Mouse (Mus musculus) urinary bladder, postnatal 36 days (tissue): Measurements from ENCODE around the gene Cyb5d1.

Source experiments
- DNase-seq, 2 experiments: peaks; one replicate each; pipeline ENCODE4 v3.0.0; 2022; ENCODE audit warnings: low spot score in 2 of 2, mixed read lengths in 1 of 2

Gene Cyb5d1

GRCm38 (mm10) chr11:69395235-69395633, at the start of gene Cyb5d1, which contains the start of gene Naa38:
Cyb5d1 (minus strand) TSS chr11:69395631.
Naa38 (plus strand) TSS chr11:69395487.
- DNase-seq, result peak; percentile 83 to 88

- DNase-seq, result no peak
These were observed 47.9 kb upstream of the Cyb5d1 start for GRCm38 (mm10) chr11:69443328-69443727.

GRCm38 (mm10) chr11:69437291-69437690, 41.9 kb upstream of the Cyb5d1 start:
- DNase-seq, result no peak

DNA sequence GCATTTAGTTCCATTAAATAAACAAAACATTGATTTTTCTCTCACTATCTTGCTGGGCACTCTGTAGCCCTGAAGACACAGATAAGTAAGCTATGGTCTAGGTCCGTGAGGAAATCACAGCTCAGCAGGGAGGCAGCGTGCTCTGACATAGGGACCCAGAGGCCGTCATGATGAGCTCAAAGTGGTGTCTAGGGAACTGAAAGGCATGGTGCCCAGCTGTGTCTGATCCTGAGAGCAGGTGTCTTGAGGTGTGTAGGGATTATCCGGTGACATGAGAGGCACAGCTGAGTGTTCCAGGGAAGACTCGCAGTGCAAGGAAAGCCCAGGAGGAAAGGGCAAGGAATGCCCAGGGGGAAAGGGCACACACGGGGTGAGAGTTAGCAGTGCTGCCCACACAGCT, 37.8 kb upstream of the Cyb5d1 start:
- no peak for DNase-seq

GRCm38 (mm10) chr11:69432640-69432982, 37.2 kb upstream of the Cyb5d1 start:
- no peak for DNase-seq

- peak in 1 of 2 experiments; percentile 69 for DNase-seq
These were observed 36.6 kb upstream of the Cyb5d1 start for GRCm38 (mm10) chr11:69431829-69432639.

- DNase-seq, result no peak
These were observed 35.2 kb upstream of the Cyb5d1 start for GRCm38 (mm10) chr11:69430631-69431030.

DNA sequence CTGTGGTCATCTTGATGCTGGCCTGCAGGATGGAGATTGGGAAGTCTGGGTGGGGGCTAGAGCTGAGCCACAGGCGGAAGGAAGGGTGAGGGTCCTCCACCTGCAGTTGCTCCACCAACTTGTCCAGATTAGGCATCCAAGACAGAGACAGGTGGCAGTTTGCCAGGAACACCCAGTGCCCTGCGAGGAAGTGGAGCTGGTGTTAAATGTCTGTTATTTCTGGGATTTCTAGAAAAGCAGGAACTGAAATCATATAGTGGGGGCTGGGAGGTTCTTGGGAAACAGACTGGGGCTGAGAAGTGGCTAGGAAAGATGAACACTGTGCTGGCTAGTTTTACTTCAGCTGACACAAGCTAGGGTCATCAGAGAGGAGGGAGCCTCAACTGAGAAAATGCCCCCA, 33.9 kb upstream of the Cyb5d1 start:
- no peak for DNase-seq

DNA sequence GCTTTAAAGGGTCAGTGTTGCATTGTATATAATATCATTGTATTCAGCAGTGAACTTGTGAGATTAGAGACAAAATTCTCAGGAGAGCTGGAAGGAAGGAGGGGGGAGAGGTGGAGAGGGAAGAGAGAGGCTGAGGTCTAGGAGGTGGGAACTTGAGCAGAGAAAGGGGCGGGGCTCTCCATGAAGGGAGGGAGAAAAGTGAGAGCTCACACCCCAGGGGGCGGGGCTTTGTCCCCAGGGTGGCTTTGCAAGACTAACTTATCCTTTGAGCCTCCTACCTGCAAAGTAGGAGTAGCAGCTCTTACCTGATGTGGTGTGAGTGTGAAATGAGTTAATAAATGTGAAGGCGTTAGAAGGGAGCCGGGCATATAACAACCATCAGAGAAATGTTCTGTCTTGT, 33.3 kb upstream of the Cyb5d1 start:
- peak in 1 of 2 experiments; percentile 64 for DNase-seq

DNA sequence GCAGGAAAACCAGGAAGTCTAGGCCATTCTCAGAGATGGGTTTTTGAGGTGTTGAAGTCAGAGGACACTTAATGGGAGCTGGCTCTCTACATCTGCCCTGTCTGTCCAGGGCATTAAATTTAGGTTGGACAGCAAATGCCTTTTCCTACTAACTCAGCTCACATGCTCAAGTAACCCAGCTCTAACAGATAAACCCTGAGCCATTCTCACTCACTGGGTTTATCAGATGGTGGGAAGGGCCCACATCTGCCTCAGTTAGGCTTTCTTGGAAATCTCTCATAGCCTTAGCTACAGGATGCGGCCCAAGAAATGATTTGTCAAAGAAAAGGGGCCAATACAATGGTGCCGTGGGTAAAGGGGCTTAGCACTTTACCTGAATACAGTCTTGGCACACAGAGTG, 30.8 kb upstream of the Cyb5d1 start:
- DNase-seq, result no peak

DNA sequence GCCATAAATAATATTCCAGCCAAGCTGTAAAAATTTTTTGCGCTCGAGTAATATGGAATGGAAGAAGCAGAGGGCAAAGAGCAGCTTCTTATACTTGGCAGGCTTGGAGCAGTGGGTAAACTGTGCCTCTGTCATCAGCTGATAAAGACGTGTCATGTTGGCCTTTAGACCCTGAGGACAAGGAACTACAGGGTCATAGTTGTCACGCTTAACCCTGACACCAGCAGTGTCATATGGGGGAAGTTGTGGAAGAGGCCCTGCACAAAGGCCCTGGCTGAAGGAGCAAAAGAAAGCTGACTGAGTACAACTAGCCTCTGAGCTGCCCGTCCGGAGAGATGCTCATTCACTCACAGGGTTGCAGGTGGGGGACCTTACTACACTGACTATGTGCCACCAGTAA, 28.5 kb upstream of the Cyb5d1 start:
- no peak for DNase-seq

DNA sequence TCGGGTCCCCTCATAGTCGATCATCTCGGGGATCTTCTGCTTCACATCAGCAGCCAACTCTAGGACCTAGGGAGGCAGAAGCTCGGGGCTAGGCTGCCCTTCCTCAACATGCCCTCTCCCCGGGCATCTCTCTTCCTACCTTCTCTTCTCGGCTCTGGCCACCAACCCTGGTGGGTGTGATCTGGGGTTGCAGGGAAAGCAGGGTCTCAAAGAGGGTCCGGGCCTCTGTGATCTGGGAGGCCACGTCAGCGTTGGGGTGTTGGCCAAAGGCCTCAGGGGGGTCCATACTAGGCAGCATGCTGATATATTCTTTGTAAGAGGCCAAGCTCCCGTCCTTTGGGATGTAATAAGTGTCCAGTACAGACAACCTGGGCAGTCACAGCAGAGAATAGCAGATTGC, 27.4 kb upstream of the Cyb5d1 start:
- DNase-seq, result no peak

DNA sequence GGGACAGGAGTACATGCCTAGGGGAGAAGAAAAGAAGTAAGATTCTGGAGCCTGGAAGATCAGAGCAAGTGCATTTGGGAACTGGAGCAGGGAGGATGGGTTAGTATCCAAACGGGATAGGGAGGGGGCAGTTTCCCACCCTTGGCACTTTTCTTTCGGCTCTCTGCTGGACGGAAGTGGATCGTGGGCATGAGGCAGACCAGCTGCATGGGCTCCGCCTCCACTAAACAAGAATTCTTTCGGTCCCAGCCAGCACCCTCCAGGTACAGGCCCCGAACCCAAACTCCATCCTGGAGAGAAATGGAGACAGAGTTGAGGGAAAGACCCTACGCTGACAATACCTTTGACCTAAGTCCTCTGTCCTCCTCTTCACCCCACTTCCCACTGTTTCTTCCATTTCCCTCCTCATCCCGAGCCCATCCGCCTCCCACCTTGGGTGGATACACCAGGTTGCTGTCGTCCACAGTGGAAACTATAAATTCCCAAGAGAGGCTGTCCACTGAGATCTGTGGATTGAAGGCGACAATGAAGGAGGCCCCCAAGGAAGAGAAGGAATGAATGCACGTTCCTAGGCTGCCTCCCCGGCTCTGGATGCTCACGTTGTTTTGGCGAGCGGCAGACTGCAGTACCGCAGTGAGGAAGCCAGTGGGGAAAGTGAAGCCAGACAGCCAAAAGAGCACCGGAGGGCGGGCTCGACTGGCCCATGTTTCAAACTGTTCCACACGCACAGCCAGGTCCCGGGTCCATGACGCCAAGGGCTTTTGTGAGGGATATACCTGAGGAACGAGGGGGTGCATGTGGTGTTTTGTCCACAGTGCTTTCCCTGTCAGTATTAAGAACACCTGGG, 25.9 kb upstream of the Cyb5d1 start:
- DNase-seq, result no peak

- DNase-seq, result no peak
These were observed 25.1 kb upstream of the Cyb5d1 start for GRCm38 (mm10) chr11:69420554-69421000.

- no peak for DNase-seq
These were observed 24.6 kb upstream of the Cyb5d1 start for GRCm38 (mm10) chr11:69419813-69420553.

DNA sequence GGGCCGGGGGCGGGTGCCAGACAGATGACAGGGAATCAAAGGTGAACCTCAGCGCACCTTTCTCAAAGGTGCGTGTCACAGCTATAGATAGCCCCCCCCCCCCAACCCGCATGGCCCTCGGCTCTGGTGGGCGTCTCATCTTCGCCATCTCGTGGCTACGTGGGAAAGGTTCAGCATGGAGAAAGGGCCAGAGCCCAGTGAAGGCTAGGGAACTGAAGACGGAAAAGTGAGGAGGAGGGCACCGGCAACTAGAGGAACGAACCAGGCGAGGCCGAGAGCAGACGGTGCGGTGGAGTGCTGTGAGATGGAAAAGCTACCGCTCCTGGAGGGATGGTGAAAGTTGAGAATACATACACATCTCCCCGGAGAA, 24.0 kb upstream of the Cyb5d1 start:
- DNase-seq, result no peak

DNA sequence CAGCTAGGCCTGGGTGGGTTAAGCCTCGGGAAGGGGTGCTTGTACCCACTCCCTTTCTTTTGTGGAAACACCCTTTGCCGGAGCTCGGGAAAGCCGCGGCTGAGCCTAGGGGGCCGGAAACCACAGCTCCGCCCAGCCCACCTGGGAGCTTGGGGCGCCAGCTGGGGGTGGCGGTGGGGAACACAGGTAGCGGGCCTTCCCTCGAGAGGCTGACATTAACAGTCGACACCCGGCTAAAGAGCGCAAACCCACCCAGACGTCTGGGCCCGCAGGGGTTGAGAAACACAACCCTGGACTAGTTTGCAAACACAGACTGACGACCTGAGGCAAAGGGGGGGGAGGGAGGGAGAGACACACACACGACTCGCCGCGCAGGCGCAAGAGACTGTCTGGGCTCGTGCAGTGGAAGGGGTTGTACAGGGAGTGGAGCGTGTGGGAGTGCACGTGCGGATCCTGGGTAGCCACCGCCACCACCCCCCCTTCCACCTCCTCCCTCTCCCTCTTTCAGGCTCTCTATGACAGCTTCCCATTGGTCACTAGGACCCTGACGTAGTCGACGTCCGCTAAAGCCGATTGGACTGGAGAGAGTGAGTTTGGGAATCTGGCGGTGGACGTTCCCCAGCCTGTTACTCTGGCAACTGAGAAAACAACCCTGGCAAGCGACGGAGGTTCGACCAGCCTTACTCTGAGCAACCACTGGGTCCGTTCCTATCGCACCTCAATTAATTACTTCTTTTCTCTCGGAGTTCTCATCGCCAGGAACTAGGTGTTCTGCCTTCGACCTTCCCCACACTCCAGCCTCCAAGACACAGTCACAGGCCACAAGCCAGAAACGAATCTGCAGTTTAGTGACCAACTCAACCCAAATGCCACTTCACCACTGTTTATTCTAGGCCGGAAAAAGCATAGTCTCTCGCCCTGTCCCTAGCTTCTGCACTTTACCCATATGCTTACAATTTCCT, 23.3 kb upstream of the Cyb5d1 start:
- DNase-seq, result peak; percentile 79 to 93

- DNase-seq, result peak; percentile 88 to 94
These were observed 22.3 kb upstream of the Cyb5d1 start for GRCm38 (mm10) chr11:69417449-69418384.

GRCm38 (mm10) chr11:69416921-69417448, 21.6 kb upstream of the Cyb5d1 start:
- no peak for DNase-seq

GRCm38 (mm10) chr11:69416509-69416908, 21.1 kb upstream of the Cyb5d1 start:
- no peak for DNase-seq
